ENCODE assay signal across 13 mouse cellular contexts in genomic region chr8:112191846-112192245, GRCm38 (mm10).
DNase-seq lines count a peak whose midpoint lies in the region; ATAC-seq and TF ChIP-seq lines count a peak whose summit lies in the region.
"Had no signal": no experiment of that assay in that cellular context is flagged by ENCODE, and none has a peak within 500 bp of the region (broad histone marks: within the 10 kb centered on the region; RNA-seq: fewer than 3 reads in every experiment).

No protein-coding gene starts in this region.

- H3K4me1 ChIP-seq in hindbrain, postnatal 0 days (ENCODE audit: insufficient read depth, low read length), result peaks cover 4% of the 10 kb centered on the region; the same call in 1 of the 2 replicates
- H3K4me1 ChIP-seq in hindbrain, embryonic 14.5 days (replicated peaks; ENCODE audit: control insufficient read depth, insufficient read depth, low read length), result no peaks in the 10 kb centered on the region
- peaks cover 5% of the 10 kb centered on the region; the same call in 1 of the 2 replicates for H3K4me1 ChIP-seq in forebrain, embryonic 15.5 days

- H3K36me3 ChIP-seq in hindbrain, postnatal 0 days (ENCODE audit: insufficient read depth, low read length), result no peaks in the 10 kb centered on the region
- H3K36me3 ChIP-seq in hindbrain, embryonic 14.5 days (replicated peaks; ENCODE audit: control insufficient read depth, insufficient read depth), result no peaks in the 10 kb centered on the region
- H3K36me3 ChIP-seq in forebrain, embryonic 15.5 days, result no peaks in the 10 kb centered on the region

- no peak for TF ChIP-seq CTCF in hindbrain, postnatal 0 days (IDR thresholded peaks at IDR 0.05; ENCODE audit: low read depth)

- no peaks in the 10 kb centered on the region for H3K9me3 ChIP-seq in hindbrain, postnatal 0 days (ENCODE audit: low read length)
- H3K9me3 ChIP-seq in hindbrain, embryonic 14.5 days (ENCODE audit: control insufficient read depth, low read length), result no peaks in the 10 kb centered on the region
- H3K9me3 ChIP-seq in forebrain, embryonic 15.5 days, result no peaks in the 10 kb centered on the region

- H3K9ac ChIP-seq in hindbrain, postnatal 0 days (replicated peaks; ENCODE audit: low read length), result no peak overlapping the region
- no peak overlapping the region for H3K9ac ChIP-seq in hindbrain, embryonic 14.5 days
- H3K9ac ChIP-seq in forebrain, embryonic 15.5 days (replicated peaks), result no peak overlapping the region
- H3K9ac ChIP-seq: liver, embryonic 14.5 days had no signal

- WGBS in hindbrain, postnatal 0 days, result 29% methylated on average over 3 of the region's 3 CpGs
- WGBS in hindbrain, embryonic 14.5 days, result 62% methylated on average over 3 of the region's 3 CpGs
- 51% methylated on average over 3 of the region's 3 CpGs for WGBS in forebrain, embryonic 15.5 days

- H3K27me3 ChIP-seq in hindbrain, postnatal 0 days (ENCODE audit: insufficient read depth, low read length), result no peaks in the 10 kb centered on the region
- no peaks in the 10 kb centered on the region for H3K27me3 ChIP-seq in hindbrain, embryonic 14.5 days (ENCODE audit: control insufficient read depth, insufficient read depth, low read length)
- no peaks in the 10 kb centered on the region for H3K27me3 ChIP-seq in forebrain, embryonic 15.5 days

- H3K27ac ChIP-seq in hindbrain, postnatal 0 days, result no peak overlapping the region
- no peak overlapping the region for H3K27ac ChIP-seq in hindbrain, embryonic 14.5 days
- no peak overlapping the region for H3K27ac ChIP-seq in forebrain, embryonic 15.5 days (replicated peaks)
- H3K27ac ChIP-seq: liver, embryonic 14.5 days had no signal

- H3K4me2 ChIP-seq in hindbrain, postnatal 0 days (ENCODE audit: low read depth, low read length), result no peak overlapping the region
- H3K4me2 ChIP-seq in hindbrain, embryonic 14.5 days (replicated peaks), result no peak overlapping the region
- H3K4me2 ChIP-seq in forebrain, embryonic 15.5 days (replicated peaks), result no peak overlapping the region

- intact Hi-C loops in left cerebral cortex, postnatal 36 days (cut with DNase I), result no loop called here

- H3K4me3 ChIP-seq in hindbrain, postnatal 0 days (ENCODE audit: low read length), result no peak overlapping the region
- H3K4me3 ChIP-seq in hindbrain, embryonic 14.5 days (replicated peaks; ENCODE audit: low read length), result no peak overlapping the region
- no peak overlapping the region for H3K4me3 ChIP-seq in forebrain, embryonic 15.5 days

- DNase-seq in hindbrain, postnatal 0 days (ENCODE audit: low spot score), result peak; percentile 54
- DNase-seq in hindbrain, embryonic 14.5 days (ENCODE audit: low spot score), result no peak
- DNase-seq in gonadal fat pad, adult 2 months (ENCODE audit: low read depth), result peak; percentile 52
- peak; percentile 33 to 49 for DNase-seq in left cerebral cortex, postnatal 36 days (ENCODE audit: low spot score in 2 of 2)
- DNase-seq in heart, adult 18-20 months, result no peak
- DNase-seq in embryo, embryonic 11 days, result no peak
- DNase-seq: gastrocnemius, postnatal 25 days; heart, postnatal 4 days; kidney, postnatal 14 days had no signal

- no peak for ATAC-seq in hindbrain, postnatal 0 days
- ATAC-seq in hindbrain, embryonic 14.5 days (ENCODE audit: low FRiP score), result no peak
- peak; percentile 69 for ATAC-seq in cerebellum, adult (ENCODE audit: insufficient number of reproducible peaks, low FRiP score, low TSS enrichment)
- no peak for ATAC-seq in forebrain, embryonic 15.5 days (replicated peaks)
- ATAC-seq: midbrain, embryonic 16.5 days had no signal

Comparison
In these comparisons a context has a peak if more than half of its experiments do, and no peak if none do; other contexts are left out.
1. DNase-seq: peak in hindbrain, postnatal 0 days (single experiment), gonadal fat pad, adult 2 months (single experiment) and left cerebral cortex, postnatal 36 days (2 of 2); none in hindbrain, embryonic 14.5 days (single experiment), heart, adult 18-20 months (0 of 2) and embryo, embryonic 11 days (single experiment).